Mouse (Mus musculus) CD4-positive naive resting alpha-beta T cell, adult 76 days (primary cell): Measurements from ENCODE around the gene 4930558C23Rik. TPM values are rescaled to one million over a fixed set of nuclear protein-coding genes. Genes with fewer than 3 reads are reported as not detected.

Experiments
- total RNA-seq: library from RNA; stranded (reverse); gene quantifications from one replicate; pipeline ENCODE4 v1.2.4, GENCODE M21; 2023

The 4930558C23Rik gene
- total RNA-seq, result not detected

GRCm38 (mm10) chr3:95402741-95403140, at the start of gene 4930558C23Rik:
Gene 4930558C23Rik, minus strand, starts transcription at chr3:95402841.

GRCm38 (mm10) chr3:95434136-95434982, 31.7 kb upstream of the 4930558C23Rik start, which contains the start of gene Arnt:
Gene Arnt, plus strand, starts transcription at chr3:95434388.

GRCm38 (mm10) chr3:95356701-95357449, 45.8 kb downstream of the 4930558C23Rik start, which contains the start of gene Setdb1:
Gene Setdb1, minus strand, starts transcription at chr3:95357202.

Other genes with a start within 250 kb of the 4930558C23Rik start
- gene Sema6c, start 242.4 kb downstream of the 4930558C23Rik start, total RNA-seq, result 2.3 TPM
- gene Gabpb2, start 184.9 kb downstream of the 4930558C23Rik start, total RNA-seq, result 71.0 TPM
- 203 TPM for gene Cdc42se1, start 174.1 kb downstream of the 4930558C23Rik start, total RNA-seq
- 4.5 TPM for gene Mllt11, start 170.7 kb downstream of the 4930558C23Rik start, total RNA-seq
- 0.29 TPM for gene Gm128, start 161.2 kb downstream of the 4930558C23Rik start, total RNA-seq
- not detected for gene Bnipl, start 151.6 kb downstream of the 4930558C23Rik start, total RNA-seq
- gene Mindy1, start 121.5 kb downstream of the 4930558C23Rik start, total RNA-seq, result 16.7 TPM
- gene Prune1, start 120.8 kb downstream of the 4930558C23Rik start, total RNA-seq, result 5.7 TPM
- 0.29 TPM for gene Anxa9, start 95.7 kb downstream of the 4930558C23Rik start, total RNA-seq
- 101 TPM for gene Cers2, start 88.0 kb downstream of the 4930558C23Rik start, total RNA-seq
- gene Setdb1, start 45.6 kb downstream of the 4930558C23Rik start, total RNA-seq, result 30.0 TPM
- gene Arnt, start 31.5 kb upstream of the 4930558C23Rik start, total RNA-seq, result 95.5 TPM
- gene Ctsk, start 96.4 kb upstream of the 4930558C23Rik start, total RNA-seq, result 0.62 TPM
- gene Ctss, start 123.9 kb upstream of the 4930558C23Rik start, total RNA-seq, result 119 TPM
- not detected for gene Hormad1, start 156.8 kb upstream of the 4930558C23Rik start, total RNA-seq
- gene Golph3l, start 186.1 kb upstream of the 4930558C23Rik start, total RNA-seq, result 16.2 TPM
- gene Ensa, start 222.2 kb upstream of the 4930558C23Rik start, total RNA-seq, result 118 TPM